Mouse (Mus musculus) liver, embryonic 14.5 days (tissue): ENCODE results near the gene Ikzf1.

ENCODE experiments used
- CTCF ChIP-seq: IDR thresholded peaks from 2 replicates; pipeline ENCODE4 v1.5.1; 2016; ENCODE audit warnings: antibody characterized with exemption, low read depth, control low read depth
- EP300 ChIP-seq: IDR thresholded peaks from 2 replicates; pipeline ENCODE4 v1.6.1; 2016; ENCODE audit warnings: antibody characterized with exemption, low read depth

DNA sequence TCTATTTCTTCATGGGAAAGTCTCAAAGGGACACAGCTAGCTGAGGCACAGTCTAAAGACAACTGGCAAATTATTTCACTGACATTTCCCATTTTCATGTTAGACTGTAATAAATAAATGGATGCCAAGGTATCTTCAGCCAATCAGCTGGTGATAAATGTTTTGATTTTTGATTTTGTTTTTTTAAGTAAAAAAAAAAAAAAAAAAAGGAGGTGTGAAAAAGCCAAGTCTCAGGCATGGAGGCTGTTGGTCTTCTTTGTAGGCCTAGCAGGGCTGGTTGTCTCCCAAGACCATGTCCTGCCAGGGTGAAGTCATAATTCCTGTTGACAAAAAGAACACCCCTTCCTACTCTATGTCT lies 4.9 kb downstream of the Ikzf1 start:
- TF ChIP-seq CTCF (no peak), EP300 (no peak)
